Mouse (Mus musculus) embryo, embryonic 11 days (tissue): Measurements from ENCODE around the gene Myl6.

Experiments used
- DNase-seq: peaks from one replicate; pipeline ENCODE4 v3.0.0-alpha.2; 2015

Myl6 gene

DNA sequence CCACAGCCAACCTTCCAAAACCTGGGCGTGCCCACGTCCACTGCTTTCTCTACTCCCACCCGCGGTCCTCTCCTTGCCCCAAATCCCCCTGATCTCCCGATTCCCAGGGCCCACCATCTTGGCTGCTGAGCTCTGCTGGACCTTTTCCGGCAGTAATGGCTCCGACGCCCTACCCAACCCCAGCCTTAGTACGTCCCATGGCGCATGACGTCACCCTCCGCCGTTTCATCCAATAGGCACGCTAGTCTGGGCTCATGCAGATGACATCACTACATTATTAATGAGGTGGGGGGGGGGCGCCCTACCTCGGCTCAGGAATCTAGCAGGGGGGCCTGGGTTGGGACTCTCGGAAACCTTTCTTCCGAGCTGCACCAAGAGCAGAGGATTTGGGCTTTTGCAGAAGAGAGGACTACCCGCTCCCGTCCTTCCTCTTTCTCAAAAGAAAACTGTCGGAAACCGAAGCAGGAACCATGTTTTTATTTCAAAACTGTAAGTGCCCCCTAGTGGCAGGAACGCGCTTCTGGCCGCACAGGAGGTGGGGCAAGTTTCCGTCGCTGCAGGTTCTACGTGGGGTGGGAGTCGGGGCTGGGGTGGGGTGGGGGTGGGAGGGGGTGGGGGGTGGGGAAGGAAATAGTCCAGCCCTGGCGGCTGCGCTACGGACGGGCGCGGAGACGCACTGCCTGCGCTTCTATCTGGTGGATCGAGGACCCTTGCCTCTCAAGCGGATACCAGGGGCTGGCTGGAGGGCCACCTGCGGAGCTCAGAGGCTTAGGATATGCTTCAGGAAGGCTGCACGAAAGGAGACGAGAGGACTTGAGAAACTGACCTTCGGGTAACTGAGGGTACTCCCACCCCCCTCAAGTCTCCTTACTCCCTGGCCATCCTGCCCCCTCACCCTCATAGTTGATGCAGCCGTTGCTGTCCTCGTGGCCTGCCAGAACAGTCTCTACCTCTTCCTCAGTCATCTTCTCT, at the start of gene Myl6:
Gene Myl6, minus strand, starts transcription at position 451 of the 972 bp plus-strand sequence.
- peak; percentile 98 for DNase-seq

DNA sequence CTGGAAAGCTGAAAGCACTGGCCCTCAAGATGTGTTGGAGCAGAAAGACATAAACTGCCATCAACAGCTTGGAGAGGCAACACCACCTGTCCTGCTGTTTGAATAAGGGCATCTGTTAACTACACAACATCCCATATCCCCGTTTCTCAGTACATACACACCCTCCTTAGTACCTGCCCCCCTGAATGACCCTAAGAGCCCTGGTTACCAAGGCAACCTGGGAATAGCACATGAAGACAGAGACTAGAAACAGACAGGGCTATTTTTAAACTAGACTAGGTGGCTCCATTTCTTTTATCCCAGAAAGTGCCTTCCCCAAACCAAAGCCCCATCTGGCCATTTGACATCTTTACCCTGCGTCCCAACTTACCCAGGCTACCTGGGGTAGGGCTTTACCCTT, 49.2 kb upstream of the Myl6 start:
- DNase-seq, result no peak

DNA sequence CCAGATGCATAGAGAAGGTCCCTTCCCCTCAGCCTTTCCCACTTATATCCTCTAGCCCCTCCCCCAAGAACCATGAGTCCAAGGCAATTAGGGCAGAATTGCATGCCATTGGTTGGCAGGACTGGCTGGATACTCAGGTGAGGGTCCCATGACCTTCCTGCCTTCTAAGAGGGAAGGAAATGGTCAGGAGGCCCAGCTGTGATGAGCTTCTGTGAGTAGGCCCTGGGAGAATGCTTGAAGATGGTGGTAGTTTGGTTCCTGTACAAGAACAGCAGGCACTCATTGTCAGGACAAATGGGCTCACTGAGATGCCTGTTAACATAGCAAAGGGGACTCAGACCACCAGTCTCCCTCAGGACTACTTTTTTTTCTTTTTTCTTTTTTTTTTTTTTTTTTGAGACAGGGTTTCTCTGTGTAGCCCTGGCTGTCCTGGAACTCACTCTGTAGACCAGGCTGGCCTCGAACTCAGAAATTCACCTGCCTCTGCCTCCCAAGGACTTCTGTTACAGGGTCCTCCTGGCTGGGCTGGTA, 44.5 kb upstream of the Myl6 start:
- no peak for DNase-seq

DNA sequence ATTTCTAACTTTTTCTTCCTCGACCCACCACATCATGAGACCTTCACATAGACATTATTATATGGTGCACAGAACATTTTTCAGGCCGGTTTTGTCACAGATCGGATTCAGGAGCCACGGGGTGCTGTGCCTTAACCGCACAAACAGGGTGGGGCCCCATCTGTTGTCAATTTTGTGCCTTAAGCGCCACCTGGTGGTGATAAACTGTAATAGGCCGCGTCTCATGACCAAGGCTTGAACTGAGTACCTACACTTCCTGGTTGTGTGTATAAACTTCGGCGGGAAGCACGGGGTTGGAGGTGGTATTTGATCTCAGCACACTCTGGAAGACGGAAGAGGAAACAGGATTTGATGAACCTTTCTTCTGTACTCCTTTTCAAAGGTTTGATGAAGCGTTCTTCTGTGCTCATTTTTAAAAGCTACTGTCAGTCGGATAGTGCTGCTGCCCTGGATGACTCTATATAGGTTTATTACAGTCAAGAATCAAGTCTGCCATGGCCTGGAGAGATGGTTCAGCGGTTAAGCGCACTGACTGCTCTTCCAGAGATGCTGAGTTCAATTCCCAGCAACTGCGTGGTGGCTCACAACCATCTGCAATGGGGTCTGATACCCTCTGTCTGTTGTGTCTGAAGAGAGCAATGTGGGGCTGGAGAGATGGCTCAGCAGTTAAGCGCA, 42.5 kb upstream of the Myl6 start:
- peak; percentile 92 for DNase-seq

DNA sequence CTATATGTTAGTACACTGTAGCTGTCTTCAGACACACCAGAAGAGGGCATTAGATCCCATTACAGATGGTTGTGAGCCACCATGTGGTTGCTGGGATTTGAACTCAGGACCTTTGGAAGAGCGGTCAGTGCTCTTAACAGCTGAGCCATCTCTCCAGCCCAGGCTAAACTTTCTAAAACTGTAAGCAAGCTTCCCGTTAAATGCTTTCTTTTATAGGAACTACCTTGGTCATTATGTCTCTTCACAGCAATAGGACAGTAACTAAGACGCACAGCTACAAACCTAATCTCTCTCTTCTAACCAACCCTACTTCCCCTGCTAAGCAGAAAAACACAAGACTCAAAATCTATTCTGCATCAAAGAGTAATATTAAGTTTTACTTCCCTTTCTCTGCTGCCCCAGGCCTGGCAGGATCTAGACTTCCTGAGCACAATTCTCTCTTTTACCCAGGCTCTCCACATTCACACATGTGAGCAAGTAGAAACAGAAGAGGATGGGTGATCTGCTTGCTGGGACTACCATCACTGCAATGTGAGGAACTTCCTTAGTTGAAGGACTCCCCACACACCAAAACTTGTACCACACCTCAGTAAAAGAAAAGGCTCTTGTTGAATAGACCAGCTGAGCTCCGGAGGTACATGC, 41.8 kb upstream of the Myl6 start:
- DNase-seq, result no peak

DNA sequence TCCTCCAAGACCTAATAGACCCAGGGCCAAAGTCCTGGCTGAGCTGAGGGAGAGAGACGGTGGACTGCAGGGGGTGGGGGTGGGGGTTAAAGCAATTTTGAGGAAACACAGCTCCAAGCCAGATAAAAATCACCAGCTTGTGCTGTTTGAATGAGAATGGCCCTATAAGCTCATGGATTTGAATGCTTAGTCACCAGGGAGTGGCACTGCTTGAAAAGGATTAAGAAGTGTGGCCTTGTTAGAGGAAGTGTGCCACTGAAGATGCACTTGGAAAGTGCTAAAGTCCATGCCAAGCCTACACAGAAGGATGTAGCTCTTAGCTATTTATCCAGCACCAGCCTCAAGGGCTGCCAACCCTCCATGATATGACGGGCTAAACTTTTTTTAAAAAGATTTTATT, 41.3 kb upstream of the Myl6 start:
- DNase-seq, result no peak

DNA sequence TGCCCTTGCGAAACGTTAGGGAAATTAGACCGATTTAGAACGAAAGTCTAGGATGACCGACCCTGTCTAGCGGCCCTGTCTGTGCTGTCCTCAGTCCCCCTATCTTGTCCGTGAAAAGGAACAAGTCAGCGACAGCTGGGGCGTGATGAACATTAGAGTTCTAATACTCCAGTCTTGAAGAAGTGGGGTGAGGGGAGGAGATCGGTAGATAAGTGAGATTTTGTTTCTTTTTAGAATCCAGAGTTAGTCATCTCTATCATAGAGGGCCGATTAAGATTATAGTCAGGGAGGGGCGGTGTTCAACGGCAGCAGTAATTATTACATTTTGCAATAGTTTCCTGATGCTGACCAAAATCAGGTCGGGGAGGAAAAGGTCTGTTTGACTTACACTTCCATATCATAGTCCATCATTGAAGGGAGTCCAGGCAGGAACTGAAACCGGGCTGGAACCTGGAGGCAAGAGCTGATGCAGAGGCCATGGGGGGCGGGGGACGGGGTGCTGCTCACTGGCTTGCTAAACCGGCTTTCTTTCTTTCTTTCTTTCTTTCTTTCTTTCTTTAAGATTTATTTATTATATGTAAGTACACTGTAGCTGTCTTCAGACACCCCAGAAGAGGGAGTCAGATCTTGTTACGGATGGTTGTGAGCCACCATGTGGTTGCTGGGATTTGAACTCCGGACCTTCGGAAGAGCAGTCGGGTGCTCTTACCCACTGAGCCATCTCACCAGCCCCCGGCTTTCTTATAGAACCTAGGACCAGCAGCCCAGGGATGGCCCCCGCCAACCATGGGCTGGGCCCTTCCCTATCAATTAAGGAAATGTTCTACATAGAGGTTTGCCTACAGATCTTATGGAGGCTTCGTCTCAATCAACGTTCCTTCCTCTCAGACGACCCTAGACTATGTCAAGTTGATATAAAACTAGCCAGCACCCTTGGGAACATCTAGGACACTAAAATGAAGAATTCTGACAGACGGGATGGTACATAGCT, 32.7 kb upstream of the Myl6 start:
- DNase-seq, result no peak

DNA sequence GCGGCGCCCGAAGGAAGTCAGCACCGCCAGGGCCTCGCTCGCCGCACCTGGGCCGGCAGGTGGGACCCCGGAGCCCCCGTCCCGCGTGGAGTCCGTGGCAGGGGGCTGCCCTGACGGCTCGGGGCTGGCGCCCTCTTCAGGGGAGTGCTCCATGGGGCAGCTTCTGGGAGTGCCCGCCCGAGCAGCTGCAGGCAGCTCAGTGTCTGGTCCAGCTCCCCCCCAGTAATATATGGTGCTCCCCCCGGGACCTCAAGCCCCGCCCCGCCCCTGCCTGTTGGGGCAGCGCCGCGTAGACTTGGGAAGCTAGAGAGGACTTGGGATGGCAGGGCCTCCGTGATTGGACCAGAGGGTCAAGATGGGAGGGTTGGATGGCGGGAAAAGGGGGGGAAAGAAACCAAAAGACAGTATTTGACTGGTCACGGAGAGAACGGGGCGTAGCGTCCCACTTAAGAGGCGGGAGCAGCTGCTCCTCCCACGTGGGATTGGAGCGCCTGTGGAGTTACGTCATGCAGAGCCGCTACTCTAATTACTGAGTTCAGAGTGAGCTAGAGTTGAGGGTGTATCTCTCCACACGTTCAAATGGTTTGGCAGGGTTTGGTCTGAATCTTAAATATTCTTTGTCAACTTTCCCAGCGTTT, 31.8 kb upstream of the Myl6 start, which contains the start of gene Esyt1:
Gene Esyt1, minus strand, starts transcription at position 201 of the 638 bp plus-strand sequence.
- peak; percentile 98 for DNase-seq

DNA sequence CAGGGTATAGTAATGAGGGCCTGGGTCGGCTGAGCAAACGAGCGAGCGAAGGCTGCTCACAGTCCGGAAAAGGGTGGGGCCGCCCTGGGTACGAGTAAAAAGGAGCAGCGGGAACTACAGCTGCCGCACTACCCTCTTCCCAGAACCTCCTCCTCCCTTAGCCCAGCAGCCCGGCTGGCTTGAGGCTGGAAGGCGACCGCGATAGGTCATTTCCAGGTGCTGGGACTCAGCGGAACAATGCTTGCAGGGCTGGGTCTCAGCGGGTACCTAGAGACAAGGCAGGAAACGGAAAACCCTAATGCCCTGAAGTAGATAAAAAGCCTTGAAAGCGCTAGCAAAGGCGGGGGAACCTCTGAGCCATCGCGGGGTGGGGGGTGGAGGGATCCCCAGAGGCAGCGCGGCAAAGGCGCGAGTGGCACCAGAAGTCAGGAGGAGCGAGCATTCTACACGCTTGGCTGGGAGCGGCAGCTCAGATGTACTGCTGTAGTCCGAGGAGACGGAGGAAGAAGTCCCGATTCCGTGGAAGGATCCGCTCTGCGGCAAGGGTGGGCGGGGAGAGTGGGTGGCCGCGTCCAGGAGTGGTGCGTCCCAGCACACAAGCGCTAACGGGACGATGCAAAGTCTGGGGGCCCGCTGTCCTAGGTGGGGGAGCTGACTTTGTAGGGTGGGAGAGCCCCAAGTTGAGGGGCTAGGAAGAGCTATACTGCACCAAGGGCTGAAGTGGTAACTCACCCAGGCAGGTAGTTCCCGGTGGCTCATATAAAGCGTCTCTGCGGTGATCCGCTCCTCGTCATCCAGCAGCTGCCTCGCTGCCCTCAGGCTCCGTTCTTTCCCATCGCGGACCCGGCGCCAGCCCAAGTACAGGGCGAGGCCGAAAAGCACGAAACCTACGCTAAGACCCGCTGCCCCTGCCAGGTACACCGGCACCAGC, 31.1 kb upstream of the Myl6 start:
- DNase-seq, result peak; percentile 77

DNA sequence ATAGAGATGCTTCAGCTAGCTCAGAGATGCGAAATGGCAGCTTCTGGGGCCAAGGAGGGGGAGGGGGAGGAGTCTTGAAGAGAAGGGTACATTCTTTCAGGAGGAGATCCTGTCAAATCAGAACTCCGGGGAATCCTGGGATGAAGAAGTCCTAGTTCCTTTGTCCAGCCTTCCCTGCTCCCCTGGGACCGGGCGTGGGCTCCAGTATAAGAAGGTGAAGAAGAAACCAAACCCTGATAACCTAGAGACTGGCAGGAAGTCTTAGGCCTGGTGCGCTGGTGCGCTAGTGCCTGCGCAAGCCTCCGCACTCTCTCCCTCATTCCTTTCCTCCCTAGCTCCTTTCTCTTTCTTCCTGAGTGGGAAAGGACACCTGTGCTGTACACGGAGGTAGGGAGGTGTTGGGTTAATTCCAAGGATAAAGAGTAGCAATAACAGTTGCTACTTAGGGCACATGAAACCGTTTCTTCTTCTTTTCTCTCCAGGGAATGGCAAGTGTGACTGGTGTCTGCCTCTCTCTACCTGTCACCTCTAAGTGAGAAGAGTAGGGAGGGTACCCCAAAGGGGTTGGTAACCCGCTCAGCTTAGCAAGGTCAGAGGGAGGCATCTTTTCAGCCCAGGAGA, 30.3 kb upstream of the Myl6 start:
- peak; percentile 42 for DNase-seq

DNA sequence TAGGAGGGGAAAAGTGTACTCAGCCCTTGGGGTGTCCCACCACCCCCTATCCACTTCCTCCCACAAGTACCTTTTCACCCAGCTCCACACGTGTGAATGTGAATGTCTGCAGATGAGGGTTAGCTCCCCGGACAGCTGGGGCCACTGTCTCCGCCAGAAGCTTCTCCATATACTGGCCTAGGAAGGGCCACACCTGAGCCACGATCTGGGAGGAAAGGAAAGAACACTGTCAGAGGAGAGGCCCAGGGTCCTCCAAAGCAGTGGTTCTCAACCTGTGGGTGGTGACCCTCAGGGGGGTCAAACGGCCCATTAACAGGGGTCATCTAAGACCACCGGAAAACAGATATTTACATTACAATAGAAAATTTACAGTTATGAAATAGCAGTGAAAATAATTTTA, 28.4 kb upstream of the Myl6 start:
- DNase-seq, result no peak

DNA sequence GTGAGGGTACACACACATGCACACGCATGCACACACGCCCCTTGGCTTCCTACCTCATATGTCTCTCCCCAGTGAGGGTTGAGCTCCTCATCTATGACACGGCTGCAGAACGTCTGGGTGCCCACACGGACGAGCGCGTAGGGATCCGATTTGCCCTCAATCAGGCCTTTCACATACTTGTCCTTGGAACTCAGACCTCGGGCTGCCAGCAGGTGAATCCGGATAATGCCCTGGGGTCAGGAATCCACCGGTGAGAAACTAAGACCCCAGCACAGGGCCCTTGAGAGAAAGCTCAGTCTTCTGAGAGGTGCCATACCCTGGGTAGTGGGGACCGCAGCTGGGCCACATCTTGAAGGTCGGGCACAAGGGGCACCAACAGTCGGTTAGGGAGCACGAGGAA, 26.6 kb upstream of the Myl6 start:
- no peak for DNase-seq

DNA sequence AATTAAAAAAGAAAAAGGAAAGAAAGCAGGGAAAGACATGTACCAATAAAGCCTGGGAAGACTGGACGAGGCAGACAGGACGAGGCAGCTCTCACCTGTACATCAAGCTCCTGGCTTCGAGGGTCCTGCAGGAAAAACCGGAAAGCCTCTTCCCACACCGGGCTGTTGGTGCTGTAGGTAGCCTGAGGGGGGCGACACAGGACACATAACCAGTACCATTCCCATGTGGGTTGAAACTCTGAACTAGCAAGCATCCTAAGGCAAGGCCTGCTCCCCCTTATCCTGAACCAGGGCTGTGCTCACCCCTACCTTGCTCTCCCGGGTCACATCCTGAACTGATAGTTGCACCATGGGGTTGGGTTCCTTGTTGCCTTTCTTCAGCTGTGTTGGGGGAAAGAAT, 24.9 kb upstream of the Myl6 start:
- DNase-seq, result no peak

DNA sequence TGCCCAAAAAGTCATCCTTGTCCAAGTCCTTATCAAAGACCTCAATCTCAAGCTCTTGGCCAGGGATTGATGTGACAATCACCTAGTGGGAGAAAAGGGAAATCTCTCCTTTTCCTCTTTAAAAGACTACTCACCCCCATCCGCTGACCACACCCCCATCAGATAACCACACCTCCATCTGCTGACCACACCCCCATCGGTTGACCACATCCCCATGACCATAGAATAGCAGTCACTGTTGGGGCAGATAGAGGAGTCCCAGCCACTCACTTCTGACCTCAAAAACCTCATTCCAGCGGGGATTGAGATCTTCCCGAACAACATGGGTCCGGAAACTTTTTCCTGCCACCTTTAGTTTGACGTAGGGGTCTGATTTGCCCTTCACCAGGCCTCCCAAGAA, 22.7 kb upstream of the Myl6 start:
- DNase-seq, result no peak

DNA sequence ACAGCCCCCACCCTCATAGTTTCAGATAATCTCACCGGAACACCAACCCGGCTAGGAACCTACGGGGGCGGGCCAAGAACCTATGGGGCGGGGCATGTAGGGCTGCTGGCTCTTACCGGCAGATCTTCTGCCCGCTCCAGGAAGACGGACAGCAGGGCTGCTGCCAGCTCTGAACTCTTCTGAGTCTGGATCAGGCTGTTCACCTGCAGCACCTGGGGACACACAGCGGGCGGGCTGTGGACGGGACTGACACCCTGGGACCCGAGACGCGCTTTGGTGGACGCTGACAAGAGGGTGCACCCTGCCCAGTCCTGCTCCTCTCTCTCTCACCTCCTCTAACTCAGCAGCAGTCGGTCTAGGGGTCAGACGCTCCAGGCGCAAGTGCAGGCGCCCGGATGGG, 22.1 kb upstream of the Myl6 start:
- no peak for DNase-seq

DNA sequence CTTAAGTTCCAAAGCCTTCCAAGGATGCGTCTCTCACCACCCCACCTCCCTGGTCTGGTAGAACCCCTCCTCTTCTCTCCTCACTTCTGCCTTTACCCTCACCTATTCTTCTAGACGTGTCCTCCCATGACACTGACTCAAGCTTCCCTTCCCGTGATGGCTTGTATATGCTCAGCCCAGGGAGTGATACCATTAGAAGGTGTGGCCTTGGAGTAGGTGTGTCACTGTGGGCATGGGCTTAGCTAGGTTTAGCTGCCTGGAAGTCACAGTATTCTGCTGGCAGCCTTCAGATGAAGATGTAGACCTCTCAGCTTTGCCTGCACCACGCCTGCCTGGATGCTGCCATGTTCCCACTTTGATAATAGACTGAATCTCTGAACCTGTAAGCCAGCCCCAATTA, 21.1 kb upstream of the Myl6 start:
- DNase-seq, result no peak

DNA sequence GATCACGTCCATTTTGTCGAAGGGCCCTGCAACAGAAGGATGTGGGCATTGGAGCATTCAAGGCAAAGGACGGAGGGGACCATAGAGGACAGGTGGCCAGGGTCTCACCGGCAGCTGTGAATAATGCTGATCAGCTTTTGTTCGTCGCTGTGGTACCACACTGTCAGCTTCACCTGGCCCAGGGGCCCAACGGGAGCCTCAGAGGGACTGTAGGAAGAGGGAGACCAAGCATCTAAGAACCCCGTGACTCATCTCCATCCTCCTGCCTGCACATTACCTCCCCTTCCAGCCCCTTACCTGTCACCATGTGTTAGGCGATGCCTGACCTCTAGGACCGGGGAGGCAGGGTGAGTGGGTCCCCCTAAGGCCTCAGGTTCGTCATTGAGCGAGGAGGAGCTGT, 17.8 kb upstream of the Myl6 start:
- DNase-seq, result no peak

DNA sequence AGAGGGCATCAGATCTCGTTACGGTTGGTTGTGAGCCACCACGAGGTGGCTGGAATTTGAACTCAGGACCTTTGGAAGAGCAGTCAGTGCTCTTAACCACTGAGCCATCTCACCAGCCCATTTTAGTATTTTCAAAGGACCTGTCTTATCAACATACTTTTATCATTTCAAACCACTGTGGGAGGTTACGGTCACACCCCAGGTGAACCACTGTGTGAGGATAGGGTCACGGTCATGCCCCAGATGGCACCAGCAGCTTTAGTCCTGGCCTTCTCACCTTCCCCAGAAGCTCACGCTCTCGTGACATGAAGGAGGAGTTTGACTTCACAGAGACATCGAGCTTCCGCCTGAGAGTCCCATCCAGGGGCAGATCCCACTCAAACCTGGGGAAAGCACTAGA, 17.2 kb upstream of the Myl6 start:
- DNase-seq, result no peak

DNA sequence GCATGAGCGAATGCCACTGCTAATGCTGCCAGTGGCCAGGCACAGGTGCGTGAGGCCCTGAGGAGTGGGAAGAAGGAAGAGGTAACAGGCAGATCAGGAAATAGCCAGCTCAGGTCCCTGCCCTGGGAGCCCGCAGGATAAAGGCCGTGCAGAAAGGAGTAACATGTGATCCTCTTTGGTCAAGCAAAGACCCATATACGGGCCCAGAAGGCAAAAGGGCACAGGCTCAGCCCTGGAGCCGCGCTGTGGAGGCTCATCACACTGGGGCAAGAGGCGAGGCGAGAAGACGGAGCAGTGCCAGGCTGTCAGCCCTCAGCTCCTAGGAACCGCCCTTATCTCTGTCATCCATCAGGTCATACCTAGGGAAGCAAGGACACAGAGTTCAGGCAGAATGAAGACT, 16.4 kb upstream of the Myl6 start:
- DNase-seq, result no peak

DNA sequence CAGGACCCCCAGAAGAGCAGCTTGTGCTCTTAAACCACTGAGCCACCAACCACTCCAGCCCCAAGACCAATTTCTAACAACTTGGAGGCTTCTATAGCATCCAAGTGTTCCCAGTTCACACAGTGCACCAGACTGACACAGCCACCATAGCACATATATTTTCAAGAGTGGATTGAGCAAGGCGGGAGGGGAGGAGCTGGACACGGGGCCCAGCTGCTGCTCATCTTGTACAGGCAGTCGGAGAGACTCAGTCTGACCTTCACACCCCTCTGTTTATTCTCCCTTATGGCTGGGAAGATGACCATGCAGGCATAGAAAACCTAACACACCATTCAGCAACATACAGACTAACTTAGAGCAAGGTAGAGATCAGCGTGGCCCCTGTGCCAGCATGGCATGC, 15.9 kb upstream of the Myl6 start:
- no peak for DNase-seq
